Mouse (Mus musculus): ENCODE results near the gene Tbl1xr1.

Tbl1xr1 gene

DNA sequence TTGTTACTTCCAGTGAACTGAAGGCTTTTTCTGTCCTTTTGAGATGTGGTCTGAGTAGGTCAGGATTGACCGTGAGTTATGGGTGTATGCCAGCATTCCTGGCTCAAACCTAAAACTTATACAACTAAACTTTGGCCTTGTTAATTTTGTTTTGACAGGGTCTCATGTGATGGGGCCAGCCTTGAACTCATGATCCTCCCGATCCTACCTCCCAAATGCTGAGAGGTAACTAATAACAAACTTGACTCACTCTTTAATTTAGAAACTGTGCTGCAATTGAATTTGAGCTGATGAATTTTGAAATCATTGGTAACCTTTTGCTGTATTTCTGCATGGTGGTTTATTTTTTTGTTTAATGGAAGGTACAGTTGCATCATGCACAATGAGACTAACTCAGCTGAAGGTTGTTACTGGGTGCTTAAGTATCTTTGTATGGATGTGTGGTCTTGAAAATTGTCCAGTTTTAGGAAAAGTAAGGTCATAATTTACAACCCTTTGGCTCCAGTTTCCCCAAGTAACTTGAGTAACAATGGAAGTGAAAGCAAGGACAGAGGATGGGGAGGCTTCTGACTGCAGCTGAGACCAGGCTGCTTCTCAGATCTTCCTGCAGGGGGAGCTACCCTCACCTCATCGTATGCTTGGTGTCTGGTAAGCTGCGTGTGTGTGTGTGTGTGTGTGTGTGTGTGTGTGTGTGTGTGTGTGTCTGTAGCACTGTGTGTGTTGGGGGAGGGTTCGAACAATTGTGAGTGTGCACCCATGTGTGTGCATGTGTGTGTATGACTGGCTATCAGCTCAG lies 66.6 kb downstream of the Tbl1xr1 start:
- DNase-seq (ENCODE audit: low spot score), result no peak

DNA sequence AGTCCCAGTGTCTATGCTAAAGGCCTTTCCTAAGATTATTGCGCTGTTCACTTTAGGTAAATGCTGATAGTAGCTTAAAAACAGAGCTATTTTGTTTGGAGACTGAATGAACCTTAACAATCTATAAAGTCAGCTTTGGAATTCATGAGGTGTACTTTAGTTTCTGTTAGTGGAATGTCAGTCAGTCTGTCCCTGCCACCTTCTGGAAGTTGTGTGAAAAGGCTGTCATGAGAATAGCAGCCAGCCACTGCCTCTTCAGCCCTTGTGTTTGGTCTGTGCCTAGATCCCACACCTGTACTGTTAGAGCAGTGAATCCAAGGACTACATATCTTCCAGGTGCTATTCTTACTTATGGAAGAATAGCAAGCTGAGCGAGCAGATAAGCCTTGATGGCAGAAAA lies 67.8 kb downstream of the Tbl1xr1 start:
- no peak for DNase-seq (ENCODE audit: low spot score)

DNA sequence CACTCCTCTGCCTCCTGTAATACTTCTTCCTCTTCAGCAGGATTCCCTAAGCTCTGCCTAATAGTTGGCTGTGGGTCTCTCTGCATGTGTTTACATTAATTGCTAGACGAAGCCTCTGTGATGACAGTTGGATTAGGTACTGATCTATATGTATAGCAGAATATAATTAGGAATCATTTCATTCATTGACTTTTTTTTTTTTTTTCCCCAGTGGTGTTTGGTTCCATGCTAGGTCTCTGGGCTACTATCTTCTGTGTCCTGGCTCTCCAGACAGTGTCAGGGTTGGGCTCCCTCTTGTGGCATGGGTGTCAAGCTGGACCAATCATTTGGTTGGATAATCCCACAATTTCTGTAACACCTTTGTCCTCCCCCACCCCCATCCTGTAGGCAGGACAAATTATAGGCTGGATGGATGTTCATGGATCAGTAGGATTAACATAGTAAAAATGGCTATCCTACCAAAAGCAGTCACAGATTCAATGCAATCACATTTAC lies 71.0 kb downstream of the Tbl1xr1 start:
- DNase-seq (ENCODE audit: low spot score), result peak; percentile 14

DNA sequence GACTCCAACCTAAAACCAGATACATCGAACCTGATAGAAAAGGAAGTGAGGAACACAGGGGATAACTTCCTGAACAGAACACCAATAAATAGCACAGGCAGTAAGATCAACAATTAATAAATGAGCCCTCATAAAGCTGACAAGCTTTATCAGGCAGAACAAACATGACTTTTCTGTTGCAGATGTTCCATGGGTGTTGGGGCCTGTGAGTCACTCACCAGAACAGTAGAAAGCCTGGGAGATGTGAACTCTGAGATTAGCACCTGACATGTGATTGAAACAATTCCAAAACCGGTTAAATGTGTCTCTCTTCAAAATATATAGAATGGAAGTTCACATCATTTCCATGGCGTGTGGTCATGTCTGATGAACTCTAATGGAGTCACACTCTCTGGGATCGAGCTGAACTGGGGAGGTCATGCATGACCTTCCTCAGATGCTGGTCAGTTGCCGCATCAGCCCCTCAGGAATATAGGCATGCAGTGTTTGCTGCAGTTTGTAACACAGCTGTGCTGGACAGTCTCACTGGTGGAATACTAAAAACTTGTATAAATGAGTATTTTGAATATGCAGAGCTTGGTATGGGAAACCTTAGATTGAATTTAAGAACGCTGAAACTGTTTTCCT lies 72.0 kb downstream of the Tbl1xr1 start:
- DNase-seq (ENCODE audit: low spot score), result no peak

DNA sequence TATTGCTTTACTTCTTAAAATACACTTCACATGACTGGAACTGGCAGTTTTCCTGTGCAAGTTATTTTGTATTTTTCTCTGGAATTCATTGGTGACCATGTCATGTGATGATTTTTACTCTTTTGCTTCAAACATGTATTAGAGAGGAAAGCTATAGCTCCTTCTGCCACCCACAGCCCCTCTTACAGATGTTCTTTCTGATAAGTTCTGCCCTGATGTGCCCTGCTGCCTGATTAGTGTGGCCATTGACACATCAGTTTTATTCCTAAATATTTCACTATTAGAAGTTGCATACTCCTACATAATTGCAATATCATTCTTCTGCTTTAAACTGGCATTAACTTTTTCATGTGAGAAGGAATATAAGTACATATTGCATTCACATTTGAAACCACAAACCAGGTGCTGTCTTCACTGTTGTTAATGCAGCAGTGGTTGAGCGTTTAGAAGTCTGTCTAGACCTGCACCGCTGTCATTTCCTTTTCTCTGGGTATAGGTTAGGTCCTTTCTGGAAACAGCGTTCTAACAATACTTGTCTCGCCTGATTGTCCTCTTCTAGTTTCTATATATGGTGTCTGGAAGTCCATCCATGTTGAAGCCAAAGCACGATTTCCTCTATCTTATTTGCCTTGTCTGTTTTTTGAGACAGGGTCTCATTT lies 74.5 kb downstream of the Tbl1xr1 start:
- DNase-seq (ENCODE audit: low spot score), result no peak

DNA sequence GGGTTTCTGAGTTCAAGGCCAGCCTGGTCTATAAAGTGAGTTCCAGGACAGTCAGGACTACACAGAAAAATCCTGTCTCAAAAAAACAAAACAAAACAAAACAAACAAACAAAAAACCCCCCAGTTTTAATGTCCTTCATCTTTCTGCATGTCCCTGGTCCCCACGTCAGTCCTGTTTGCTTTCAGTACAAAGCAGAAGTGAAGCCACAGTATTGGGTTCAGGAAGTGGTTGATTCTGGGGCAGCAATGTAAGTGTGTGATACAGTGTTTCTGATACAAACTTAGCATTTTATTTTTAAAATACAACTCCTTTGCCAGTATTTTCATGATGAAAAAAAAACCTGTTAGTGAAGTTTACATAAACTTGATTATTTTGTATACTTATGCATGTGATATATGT lies 76.3 kb downstream of the Tbl1xr1 start:
- no peak for DNase-seq (ENCODE audit: low spot score)

DNA sequence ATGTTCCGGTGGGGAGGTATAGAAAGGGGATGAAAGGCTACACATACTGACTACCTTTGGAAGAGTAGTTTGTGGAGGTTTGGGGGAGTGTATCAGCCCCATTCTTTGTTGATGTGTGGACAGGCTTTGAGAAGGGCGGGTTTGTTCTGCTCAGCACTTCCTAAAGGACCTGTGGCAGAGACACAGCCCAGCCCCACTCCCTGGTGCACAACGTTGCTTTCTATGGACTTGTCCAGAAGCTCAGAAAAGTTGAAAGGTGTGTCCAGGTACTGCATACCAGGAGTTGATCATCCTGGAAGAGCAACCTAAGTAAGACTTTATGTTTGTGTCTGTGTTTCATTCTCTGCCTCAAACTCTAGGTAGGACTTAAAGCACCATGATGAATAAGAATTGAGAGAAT lies 78.1 kb downstream of the Tbl1xr1 start:
- DNase-seq (ENCODE audit: low spot score), result no peak

DNA sequence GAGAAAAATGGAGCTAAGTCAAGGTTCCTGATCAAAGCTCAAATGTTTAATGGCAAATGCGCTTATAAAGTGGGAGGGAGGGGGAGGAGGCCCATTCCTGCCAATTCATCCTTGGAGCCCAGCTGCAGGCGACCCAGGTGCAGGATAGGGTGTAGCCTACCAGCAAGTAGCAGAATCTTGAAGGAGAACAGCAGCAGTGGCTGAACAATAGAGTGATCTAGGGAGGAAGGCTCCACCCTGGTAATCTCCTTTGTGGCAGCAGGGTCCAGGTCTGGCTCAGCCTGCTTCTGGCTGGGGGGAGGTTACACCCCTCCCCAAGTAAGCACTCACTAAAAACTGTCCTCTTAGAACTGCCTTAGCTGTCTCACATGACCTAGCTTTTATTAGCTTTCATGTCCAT lies 79.9 kb downstream of the Tbl1xr1 start:
- DNase-seq (ENCODE audit: low spot score), result no peak

DNA sequence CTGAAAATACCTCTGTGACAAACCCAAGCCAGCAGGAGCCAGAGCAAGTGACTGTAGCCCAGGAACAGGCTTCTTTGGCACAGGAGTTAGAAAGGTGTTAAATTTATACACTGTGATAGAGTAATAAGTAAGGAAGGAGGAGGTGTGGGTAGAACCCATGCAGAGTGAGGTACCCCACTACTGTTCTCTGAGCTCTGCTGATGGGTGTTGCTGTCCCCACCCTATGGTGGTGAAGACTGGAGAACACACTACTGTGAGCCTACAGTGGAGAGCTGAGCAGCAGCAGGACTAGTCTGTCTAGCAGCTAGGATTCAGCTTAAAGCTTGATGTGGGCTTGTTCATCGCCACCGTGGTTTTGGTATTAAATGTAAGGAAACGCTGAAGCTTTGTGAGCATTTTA lies 86.5 kb downstream of the Tbl1xr1 start:
- no peak for DNase-seq (ENCODE audit: low spot score)

DNA sequence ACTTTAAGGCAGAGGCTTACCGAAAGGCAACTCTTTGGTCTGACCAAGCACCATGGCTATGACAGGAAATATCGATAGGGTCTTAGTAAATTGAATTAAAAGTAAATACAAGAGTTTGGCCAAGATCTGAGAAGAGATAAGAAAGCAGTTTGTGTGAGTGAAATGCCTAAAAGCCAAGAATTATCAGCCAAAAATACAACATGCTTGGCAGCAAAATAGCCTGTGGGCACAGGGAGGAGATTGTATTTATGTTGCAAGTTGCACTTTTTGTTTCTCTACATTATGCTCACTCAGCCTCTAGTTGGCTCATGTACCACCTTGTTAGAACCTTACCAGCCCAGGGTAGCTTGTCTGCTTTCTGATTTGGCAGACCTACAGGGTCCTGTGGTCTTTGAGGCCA lies 91.4 kb downstream of the Tbl1xr1 start:
- no peak for DNase-seq (ENCODE audit: low spot score)

DNA sequence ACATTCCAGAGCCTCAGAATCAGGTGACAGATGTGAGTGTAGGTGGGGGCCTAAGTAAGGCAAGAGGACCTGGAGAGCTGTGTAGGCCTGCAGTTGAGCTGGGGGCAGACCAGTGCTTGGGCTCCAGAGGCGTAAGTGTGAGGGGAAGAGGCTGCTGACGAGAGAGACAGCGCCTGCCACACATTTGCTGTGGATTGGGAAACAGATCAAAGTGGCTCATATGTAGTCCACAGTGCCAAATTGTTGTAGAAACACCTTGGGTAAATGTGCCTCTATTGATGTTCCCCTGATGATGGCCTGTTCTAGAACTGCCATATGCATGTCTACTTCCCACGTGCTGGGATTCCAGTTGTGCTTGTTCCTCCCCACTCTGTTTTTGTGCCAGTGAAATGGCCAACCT lies 92.0 kb downstream of the Tbl1xr1 start:
- no peak for DNase-seq (ENCODE audit: low spot score)

DNA sequence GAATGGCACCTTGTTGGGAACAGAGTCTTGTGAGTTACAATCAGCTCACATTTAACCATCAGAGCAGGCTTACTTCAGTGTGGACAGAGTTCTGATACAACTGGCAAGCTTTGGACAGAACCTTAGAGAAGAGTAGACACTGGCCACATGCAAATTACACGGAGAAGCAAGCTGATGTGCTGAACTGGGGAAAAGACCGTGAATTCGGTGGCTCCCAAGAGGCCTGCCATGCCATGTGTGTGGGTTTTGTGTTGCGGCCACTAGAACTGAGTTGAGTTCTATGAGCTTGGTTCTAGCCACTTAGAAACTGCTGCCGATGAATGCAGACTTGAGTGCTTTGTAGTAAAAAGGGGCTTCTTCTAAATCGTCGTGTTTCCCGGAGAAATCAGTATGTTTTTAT lies 95.1 kb downstream of the Tbl1xr1 start:
- DNase-seq (ENCODE audit: low spot score), result no peak

DNA sequence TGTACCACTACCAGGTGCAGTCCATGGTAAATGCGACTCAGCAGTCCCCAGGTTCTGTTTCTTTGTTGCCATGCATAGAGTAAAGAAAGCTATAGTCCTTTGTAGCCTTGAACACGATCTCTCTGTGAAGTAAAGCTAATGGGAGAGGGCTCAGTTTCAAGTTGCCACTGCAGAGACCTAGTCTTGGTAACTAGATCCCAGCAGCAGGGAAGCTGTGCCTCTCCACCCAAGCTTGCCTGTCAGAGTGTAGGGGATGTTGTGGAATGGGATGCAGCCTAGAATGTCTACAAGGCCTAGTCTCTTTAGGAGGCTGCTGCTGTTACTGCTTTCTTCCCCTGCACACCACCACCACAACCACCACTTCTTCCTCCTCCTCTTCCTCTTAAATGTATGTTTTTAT lies 96.0 kb downstream of the Tbl1xr1 start:
- no peak for DNase-seq (ENCODE audit: low spot score)

DNA sequence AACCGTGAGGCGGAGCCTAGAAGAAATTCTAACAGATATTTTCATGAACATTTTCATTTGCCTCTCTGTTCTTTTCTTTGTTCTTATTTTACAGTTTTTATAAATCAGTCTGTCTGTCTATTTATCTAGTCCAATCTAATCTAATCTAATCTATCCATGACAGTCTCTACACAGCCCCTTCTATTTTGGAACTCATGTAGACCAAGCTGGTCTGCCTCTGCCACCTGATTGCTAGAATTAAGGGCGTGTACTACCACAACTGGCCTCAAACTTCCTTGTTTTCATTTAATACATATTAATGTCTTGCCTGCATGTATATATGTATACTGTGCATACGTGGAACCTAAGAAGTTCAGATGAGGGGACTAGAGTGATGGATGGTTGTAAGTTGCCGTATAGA lies 96.7 kb downstream of the Tbl1xr1 start:
- DNase-seq (ENCODE audit: low spot score), result no peak

DNA sequence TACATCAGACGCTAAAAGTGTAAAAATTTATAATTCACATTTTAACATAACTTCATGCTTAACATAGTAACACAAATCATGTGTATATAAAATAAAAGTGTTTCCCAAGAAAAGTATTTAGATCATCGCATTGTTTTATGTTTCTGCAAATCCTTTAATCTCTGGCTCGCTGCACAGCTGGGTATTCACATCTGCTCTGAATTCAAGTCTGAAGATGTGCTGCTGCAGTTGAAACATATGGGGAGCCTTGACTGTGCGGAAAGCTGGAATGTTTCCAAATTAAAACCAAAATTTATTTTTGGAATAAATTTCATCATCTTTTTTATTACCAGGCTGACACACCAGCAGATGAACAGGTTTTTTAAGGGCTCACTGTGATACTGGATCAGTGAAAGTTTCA lies 97.8 kb downstream of the Tbl1xr1 start:
- DNase-seq (ENCODE audit: low spot score), result no peak

DNA sequence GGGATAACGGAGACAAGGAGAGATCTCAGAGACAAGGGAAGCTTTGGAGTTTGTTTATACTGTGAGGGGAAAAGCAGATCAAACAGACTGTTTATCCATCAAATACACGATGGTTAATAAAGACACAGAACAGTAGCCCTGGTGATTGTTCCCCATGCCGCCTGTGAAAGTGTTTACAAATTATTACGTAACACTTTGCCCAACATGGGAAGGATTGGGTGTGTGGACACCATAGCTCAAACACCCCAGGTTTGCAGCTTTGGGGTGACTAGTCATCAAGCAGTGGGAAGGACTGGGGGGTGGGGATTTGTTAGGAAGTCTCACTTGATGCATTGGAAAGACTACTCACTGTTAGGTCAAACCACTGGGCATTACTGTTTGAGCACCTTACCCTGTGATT lies 103.6 kb downstream of the Tbl1xr1 start:
- no peak for DNase-seq (ENCODE audit: low spot score)

DNA sequence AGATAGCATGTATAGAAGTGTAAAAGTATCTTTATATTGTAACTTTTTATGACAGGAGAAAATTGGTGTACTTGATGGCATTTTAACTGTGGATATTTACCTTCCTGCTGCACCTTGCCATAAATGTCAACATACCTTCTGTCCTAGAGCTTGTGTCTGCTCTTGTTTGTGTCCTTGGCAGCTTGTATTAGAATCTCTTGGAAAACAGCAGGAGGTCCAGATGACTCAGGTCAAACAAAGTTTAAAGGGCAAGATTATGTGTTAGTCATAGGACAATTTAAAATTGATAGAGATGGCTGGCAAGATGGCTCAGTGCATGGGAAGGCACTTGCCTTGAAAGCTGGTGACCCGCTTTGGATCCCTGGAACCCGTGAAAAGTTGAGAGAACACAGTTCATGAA lies 104.6 kb downstream of the Tbl1xr1 start:
- no peak for DNase-seq (ENCODE audit: low spot score)

DNA sequence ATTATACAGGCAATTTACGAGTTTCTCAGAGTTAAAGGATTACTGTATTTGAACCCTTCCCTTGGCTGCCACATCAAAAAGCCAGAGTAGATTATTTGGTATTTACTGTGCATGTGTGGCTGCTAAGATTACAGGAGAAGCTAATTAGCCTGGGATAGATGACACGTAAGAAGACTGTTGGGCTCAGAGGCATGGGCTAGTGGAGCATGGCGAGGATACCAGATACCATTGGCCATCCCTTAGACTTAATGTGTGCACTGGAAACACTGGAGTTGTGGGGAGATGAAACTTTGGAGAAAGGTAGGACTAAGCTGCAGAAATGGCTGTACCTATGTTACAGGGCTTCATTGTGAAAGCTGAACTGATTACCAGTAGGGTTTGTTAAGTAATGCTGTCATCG lies 108.8 kb downstream of the Tbl1xr1 start:
- no peak for DNase-seq (ENCODE audit: low spot score)

DNA sequence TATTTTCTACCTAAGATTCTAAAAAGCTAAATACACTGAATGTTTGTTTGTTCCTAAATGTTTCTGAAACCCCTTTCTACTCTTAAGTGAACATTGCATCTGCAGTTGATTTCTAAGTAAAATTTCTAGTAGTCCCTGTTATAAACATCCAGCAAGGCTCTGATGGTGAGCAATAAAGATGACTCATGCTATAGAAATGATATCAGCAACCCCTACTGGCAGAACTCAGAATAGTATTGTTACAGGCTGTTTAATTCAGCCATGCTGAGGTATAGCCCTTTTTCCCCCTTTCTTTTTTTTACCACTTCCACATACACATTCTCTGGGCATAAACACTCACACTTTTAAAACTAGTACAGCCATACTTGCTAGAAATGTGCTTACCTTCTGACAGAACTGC lies 114.0 kb downstream of the Tbl1xr1 start:
- DNase-seq (ENCODE audit: low spot score), result no peak

DNA sequence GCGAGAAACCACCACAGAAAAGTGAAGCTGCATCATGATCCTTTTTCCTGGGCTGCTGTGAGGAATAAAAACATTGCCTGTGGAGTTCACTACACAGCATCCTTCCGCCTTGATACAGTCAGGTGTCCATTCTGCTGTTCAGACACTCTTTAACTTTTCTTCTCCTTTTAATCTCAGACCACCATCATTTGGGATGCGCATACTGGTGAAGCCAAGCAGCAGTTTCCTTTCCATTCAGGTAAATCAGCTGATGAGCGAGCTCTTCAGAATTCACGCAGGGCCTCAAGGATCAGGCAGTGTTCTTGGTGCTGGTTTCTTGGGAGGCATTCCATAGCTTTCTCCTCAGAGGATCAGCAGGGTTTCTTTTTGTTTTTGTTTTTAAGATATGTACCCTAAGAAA lies 116.5 kb downstream of the Tbl1xr1 start:
- no peak for DNase-seq (ENCODE audit: low spot score)

DNA sequence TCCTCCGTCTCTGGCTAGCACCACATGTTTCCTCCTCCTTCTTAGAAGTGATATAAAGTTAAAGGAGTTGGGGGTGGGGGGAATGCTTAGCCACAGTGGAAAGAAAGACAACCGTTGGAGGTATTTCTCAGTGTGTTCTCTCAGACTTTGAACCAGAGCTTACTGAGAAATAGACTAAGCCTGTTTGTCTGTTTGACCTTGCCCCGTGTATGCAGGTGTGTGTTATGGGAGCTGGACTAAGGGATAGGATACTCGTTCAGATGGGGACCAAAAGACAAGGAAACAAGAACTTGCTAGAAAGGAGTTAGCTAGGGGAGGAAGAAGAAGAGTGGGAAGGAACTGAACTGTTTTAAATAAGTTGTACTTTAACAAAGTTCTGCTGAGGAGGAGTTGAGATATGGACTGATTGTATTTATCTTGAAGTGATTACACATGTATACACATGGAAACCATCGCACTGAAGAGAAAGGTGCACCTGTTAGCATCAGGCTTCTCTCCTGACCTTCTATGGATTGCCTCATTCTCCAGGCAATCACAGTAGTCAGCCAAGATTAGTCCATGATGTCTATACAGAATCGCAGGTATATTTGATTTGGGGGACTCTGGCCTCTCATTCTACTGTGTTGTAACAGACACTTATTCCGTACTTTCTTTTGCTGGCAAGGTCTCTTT lies 117.9 kb downstream of the Tbl1xr1 start:
- no peak for DNase-seq (ENCODE audit: low spot score)

DNA sequence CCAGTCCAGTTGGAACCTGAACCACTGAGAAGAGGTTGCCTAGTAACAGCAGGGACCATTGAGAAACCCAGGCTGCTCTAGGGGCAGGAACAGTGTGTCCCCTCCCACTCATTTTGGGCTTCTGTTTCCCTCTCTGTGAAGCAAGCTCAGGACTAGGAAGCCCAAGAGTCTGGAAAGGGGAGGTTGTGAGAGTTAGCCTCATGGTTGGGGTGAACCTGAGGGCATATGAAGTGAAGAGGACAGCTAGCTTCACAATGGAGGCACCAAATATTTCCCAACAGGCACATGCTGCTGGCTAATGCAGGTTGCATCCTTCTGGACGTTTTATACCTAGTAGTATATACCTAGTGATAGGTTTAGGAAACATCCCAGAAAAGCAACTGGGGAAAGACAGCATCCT lies 122.3 kb downstream of the Tbl1xr1 start:
- DNase-seq (ENCODE audit: low spot score), result no peak

DNA sequence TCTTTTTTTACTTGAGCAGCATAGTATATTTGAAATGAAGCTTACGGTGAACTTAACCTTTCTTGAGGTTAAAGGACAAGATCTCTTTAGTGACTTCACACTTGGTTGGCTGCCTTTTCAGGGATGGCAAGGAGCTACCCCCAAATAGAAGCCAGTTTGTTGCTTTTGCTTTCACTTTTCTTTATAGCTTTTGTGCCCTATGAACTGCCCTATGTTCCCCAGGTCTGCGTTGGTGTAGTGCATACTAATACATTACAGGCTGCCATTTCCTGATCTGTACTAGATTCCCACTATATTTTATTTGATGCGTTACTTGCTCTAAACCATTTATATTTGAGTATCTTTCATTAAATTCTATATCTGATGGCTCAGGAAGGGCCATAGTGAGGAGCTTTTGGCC lies 127.7 kb downstream of the Tbl1xr1 start:
- DNase-seq (ENCODE audit: low spot score), result no peak

Data from ovary, postnatal 36 days (tissue).